Mouse (Mus musculus): Measurements from ENCODE around the gene Slc25a14. TPM values are rescaled to one million over a fixed set of nuclear protein-coding genes. Genes with fewer than 3 reads are reported as not detected.
A peak's percentile ranks its signal among the peaks of the same experiment; 100 is the strongest.

Slc25a14 gene
- polyA plus RNA-seq, 1 experiment from 2014 or later: 13.6 TPM

GRCm38 (mm10) chrX:48669588-48669987 lies 46.4 kb downstream of the Slc25a14 start:
- in situ Hi-C loops (cut with MboI; ENCODE audit: low pct_unique_long_range_greater_than_20kb): no loop called here
- peaks cover 34% of the 10 kb centered on the region for H3K27me3 ChIP-seq
- ChIA-PET CTCF (no interaction called here), POLR2A (no interaction called here)
- peak; percentile 22 for TF ChIP-seq CTCF (IDR thresholded peaks at IDR 0.05)
- no peak for DNase-seq (ENCODE audit: low read depth, low spot score)
- ATAC-seq: no peak

GRCm38 (mm10) chrX:48671714-48672113 lies 48.5 kb downstream of the Slc25a14 start:
- peaks cover 27% of the 10 kb centered on the region for H3K27me3 ChIP-seq
- POLR2A ChIA-PET: no interaction called here
- ATAC-seq (no peak), DNase-seq (ENCODE audit: low read depth, low spot score) (no peak)
- TF ChIP-seq CTCF (IDR thresholded peaks at IDR 0.05): no peak
- CTCF ChIA-PET: interaction anchor here (1.5 kb wide), 1 partner anchor 28 kb away, joined by 3 read pairs; no protein-coding TSS in a partner anchor
- in situ Hi-C loops (cut with MboI; ENCODE audit: low pct_unique_long_range_greater_than_20kb): no loop called here

GRCm38 (mm10) chrX:48674171-48674570 lies 51.0 kb downstream of the Slc25a14 start, which contains the start of gene Gpr119:
Gene Gpr119 (minus strand): TSS chrX:48674478.
- CTCF ChIA-PET: interaction anchor here (1.5 kb wide), 2 partner anchors 10 kb away, joined by 3 to 4 read pairs; no protein-coding TSS in a partner anchor
- peaks cover 19% of the 10 kb centered on the region for H3K27me3 ChIP-seq
- DNase-seq (ENCODE audit: low read depth, low spot score) (peak; percentile 25), ATAC-seq (peak; percentile 51)
- TF ChIP-seq CTCF (IDR thresholded peaks at IDR 0.05): no peak
- in situ Hi-C loops (cut with MboI; ENCODE audit: low pct_unique_long_range_greater_than_20kb): no loop called here
- POLR2A ChIA-PET: no interaction called here

- ChIA-PET CTCF (interaction anchor here (1.0 to 2.0 kb wide), 2 partner anchors 9 to 10 kb away, joined by 3 to 5 read pairs; partner anchors contain the start of gene Gpr119), POLR2A (no interaction called here)
- H3K27me3 ChIP-seq: peaks cover 34% of the 10 kb centered on the region
- peak; percentile 70 for TF ChIP-seq CTCF (IDR thresholded peaks at IDR 0.05)
- in situ Hi-C loops (cut with MboI; ENCODE audit: low pct_unique_long_range_greater_than_20kb): loop anchor here (25.0 kb wide), 1 partner anchor 604 kb away; the partner anchor contains the start of gene Enox2
- ATAC-seq (peak; percentile 62), DNase-seq (ENCODE audit: low read depth, low spot score) (no peak)
Observed at GRCm38 (mm10) chrX:48683451-48683850, 60.2 kb downstream of the Slc25a14 start.

GRCm38 (mm10) chrX:48683857-48684256 lies 60.6 kb downstream of the Slc25a14 start:
- DNase-seq (ENCODE audit: low read depth, low spot score): no peak
- ChIA-PET POLR2A (no interaction called here), CTCF (interaction anchor here (1.0 to 2.0 kb wide), 2 partner anchors 9 kb away, joined by 3 to 5 read pairs; partner anchors contain the start of gene Gpr119)
- ATAC-seq: no peak
- in situ Hi-C loops (cut with MboI; ENCODE audit: low pct_unique_long_range_greater_than_20kb): loop anchor here (25.0 kb wide), 1 partner anchor 603 kb away; the partner anchor contains the start of gene Enox2
- H3K27me3 ChIP-seq: peaks cover 37% of the 10 kb centered on the region
- TF ChIP-seq CTCF (IDR thresholded peaks at IDR 0.05): no peak

GRCm38 (mm10) chrX:48694460-48694859 lies 71.2 kb downstream of the Slc25a14 start:
- ATAC-seq: peak; percentile 53
- POLR2A ChIA-PET: no interaction called here
- TF ChIP-seq CTCF (IDR thresholded peaks at IDR 0.05): no peak
- no peak for DNase-seq (ENCODE audit: low read depth, low spot score)
- in situ Hi-C loops (cut with MboI; ENCODE audit: low pct_unique_long_range_greater_than_20kb): loop anchor here (25.0 kb wide), 1 partner anchor 593 kb away; the partner anchor contains the start of gene Enox2
- peaks cover 25% of the 10 kb centered on the region for H3K27me3 ChIP-seq
- CTCF ChIA-PET: no interaction called here

- no peak for TF ChIP-seq CTCF (IDR thresholded peaks at IDR 0.05)
- DNase-seq (ENCODE audit: low read depth, low spot score) (peak; percentile 31), ATAC-seq (peak; percentile 88)
- H3K27me3 ChIP-seq: peaks cover 21% of the 10 kb centered on the region
- ChIA-PET POLR2A (no interaction called here), CTCF (no interaction called here)
- in situ Hi-C loops (cut with MboI; ENCODE audit: low pct_unique_long_range_greater_than_20kb): loop anchor here (25.0 kb wide), 1 partner anchor 592 kb away; the partner anchor contains the start of gene Enox2
Observed at GRCm38 (mm10) chrX:48694864-48695371, 71.7 kb downstream of the Slc25a14 start, which contains the start of gene Rbmx2. Gene Rbmx2 (plus strand): TSS chrX:48695004.

- POLR2A ChIA-PET: no interaction called here
- in situ Hi-C loops (cut with MboI; ENCODE audit: low pct_unique_long_range_greater_than_20kb): no loop called here
- DNase-seq (ENCODE audit: low read depth, low spot score) (no peak), ATAC-seq (no peak)
- no peaks in the 10 kb centered on the region for H3K27me3 ChIP-seq
- CTCF ChIA-PET: no interaction called here
- TF ChIP-seq CTCF (IDR thresholded peaks at IDR 0.05): no peak
Observed at GRCm38 (mm10) chrX:48709701-48710100, 86.5 kb downstream of the Slc25a14 start.

Other genes with a start within 250 kb of the Slc25a14 start
- gene Elf4, start 160.3 kb upstream of the Slc25a14 start, polyA plus RNA-seq (2021): 8.6 TPM
- gene Aifm1, start 109.8 kb upstream of the Slc25a14 start, polyA plus RNA-seq (2021): 180 TPM
- gene Rab33a, start 104.1 kb upstream of the Slc25a14 start, polyA plus RNA-seq (2021): 0.06 TPM
- 16.7 TPM for gene Zfp280c, start 28.9 kb upstream of the Slc25a14 start, polyA plus RNA-seq (2021)
- not detected for gene Gpr119, start 51.1 kb downstream of the Slc25a14 start, polyA plus RNA-seq (2021)
- gene Rbmx2, start 71.6 kb downstream of the Slc25a14 start, polyA plus RNA-seq (2021): 6.8 TPM

Measured in Patski (cell line).